Mouse (Mus musculus) liver, adult (tissue): ENCODE data around the gene Hnrnpul1.

Experiments
- GATA4 ChIP-seq: IDR thresholded peaks from 2 replicates; pipeline ENCODE4 v1.6.1; 2014; ENCODE audit warnings: mild to moderate bottlenecking, low read length; ENCODE audit not compliant: insufficient replicate concordance

Hnrnpul1 gene

GRCm38 (mm10) chr7:25784808-25785207 is 30.3 kb upstream of the Hnrnpul1 start:
- TF ChIP-seq GATA4: no peak

DNA sequence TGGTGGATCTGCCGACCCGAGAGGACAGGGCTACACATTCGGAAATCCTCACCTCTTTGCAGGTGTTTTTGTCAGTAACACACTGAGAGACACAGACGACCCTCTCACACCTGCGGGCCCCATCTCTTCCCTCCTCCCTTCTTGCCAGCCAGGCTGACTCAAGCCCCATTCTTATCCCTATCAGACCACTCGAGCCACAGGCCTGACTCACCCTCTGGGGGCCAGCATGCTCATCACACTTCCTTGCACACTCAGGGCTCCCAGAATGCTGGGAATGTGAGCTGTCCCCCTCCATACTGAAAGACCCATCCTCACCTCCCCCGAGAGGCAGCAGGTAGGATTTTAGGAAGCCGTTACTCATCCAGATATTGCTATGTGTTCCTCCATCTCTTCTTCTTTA is 29.2 kb upstream of the Hnrnpul1 start:
- no peak for TF ChIP-seq GATA4

- TF ChIP-seq GATA4: no peak
Observed at GRCm38 (mm10) chr7:25782744-25783143, 28.2 kb upstream of the Hnrnpul1 start.

- no peak for TF ChIP-seq GATA4
Observed at GRCm38 (mm10) chr7:25781937-25782610, 27.5 kb upstream of the Hnrnpul1 start.

- TF ChIP-seq GATA4: no peak
Observed at GRCm38 (mm10) chr7:25781321-25781936, 26.9 kb upstream of the Hnrnpul1 start.

DNA sequence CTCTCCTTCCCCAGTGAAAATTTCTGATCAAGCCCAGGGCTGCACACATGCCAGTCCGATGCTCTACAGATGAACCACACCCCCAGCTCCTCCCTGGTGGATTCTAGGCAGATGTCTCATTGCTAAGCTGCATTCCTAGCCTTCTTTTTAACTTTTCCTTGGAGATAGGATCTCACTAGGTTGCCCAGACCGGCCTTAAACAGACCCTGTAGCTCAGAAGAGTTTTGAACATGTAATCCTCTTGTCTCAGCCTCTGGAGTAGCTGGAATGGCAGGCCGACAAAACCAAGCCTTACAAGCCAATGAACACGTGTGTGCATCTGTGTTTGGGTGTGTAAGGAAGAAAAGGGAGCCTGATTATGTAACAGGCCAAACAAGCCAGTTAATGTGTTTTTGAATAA is 26.2 kb upstream of the Hnrnpul1 start:
- TF ChIP-seq GATA4: no peak

GRCm38 (mm10) chr7:25780021-25780420 is 25.5 kb upstream of the Hnrnpul1 start:
- TF ChIP-seq GATA4: no peak

DNA sequence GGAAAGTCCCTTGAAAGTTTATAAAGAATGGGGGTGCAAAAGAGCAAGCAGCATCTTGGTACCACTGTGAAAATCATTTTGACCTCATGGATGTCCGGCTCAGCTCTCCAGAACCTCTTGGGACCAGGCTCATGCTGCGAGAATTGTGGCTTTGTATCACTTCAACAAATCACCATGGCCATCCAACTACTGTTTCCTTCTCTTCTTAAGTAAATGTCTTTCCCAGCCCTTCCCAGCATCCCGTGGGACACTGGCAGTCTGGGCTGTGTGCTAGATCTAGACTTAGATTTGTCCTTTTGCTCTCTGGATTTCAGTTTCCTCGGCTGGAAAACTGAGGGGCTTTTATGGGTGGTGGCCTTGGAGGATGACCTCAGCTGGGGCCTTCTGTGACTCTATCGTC is 13.7 kb upstream of the Hnrnpul1 start:
- TF ChIP-seq GATA4: no peak

DNA sequence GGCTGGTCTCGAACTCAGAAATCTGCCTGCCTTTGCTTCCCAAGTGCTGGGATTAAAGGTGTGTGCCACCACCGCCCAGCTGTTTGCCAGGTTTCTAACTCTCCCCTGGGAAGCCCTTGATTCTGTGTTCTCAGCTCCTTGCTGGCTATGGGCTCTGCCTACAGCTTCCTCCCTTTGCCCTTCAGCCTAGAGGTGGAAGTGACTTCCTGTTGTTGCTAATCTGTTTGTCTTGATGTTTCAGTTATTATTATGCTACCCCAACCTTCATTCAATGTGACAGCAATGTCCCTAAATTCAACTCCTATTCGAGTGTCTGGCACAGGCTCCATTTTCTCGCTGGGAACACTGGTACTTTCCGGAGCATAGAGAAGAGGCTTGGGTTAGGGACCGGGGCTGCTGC is 11.6 kb upstream of the Hnrnpul1 start:
- TF ChIP-seq GATA4: no peak

DNA sequence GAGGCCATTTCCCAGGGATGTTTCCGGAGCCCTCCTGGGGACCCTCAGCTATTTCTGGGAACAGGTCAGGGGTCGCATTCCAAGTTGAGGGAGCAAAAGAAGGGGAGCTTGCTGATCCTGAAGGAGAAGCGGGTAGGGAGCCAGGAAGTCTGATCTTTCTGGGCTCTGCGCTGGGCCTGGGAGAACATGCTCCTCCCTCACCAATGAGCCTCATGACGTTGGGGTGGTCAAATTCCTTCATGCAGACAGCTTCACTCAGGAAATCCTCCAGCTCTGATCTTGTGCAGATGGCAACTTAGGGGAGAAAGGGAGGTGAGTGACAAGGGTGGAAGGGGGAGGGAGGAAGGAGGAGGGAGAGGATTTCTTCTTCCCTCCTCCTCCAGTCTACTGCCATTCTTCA is 9.7 kb upstream of the Hnrnpul1 start:
- TF ChIP-seq GATA4: no peak

GRCm38 (mm10) chr7:25763678-25764077 is 9.1 kb upstream of the Hnrnpul1 start:
- no peak for TF ChIP-seq GATA4

DNA sequence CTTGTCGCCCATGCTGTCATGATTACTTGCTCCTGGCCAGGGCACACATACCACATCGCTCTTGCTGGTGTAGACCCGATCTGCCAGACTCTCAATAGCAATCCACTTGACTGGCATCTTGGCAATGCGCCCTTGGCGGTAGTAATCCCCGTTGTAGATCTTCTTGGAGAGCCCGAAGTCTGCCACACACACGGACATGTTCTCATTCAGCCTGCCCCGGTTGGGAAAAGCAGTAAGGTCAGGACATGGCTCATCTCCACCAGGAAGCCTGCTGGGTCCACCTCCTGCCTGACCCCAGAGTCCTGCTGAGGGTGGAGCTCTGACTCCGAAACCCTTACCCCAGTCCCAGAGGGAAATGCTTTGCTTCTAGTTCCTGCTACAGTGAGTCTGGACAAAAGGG is 6.8 kb upstream of the Hnrnpul1 start:
- TF ChIP-seq GATA4: no peak

GRCm38 (mm10) chr7:25756011-25756410 is 1.5 kb upstream of the Hnrnpul1 start:
- no peak for TF ChIP-seq GATA4

- TF ChIP-seq GATA4: no peak
Observed at GRCm38 (mm10) chr7:25755468-25755833, 894 bp upstream of the Hnrnpul1 start.

DNA sequence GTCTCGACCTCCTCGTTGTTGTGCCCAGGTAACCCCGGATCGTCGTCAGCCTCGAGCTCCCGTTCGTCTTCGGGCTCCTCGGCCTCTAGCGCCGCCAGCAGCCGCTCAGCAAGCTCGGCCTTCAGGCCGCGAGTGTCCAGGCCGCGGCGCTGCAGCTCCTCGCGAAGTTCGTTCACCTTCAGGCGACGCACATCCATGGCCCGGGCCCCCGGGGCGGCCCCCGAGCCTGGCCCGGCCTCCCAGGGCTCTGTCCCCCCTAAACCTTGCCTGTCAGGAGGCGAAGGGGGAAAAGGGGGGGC is 169 bp downstream of the Hnrnpul1 start:
- TF ChIP-seq GATA4: no peak

- TF ChIP-seq GATA4: no peak
Observed at GRCm38 (mm10) chr7:25753643-25754438, 716 bp downstream of the Hnrnpul1 start.
